Comparison of ENCODE assay signal across 8 mouse cellular contexts in the genomic region with DNA sequence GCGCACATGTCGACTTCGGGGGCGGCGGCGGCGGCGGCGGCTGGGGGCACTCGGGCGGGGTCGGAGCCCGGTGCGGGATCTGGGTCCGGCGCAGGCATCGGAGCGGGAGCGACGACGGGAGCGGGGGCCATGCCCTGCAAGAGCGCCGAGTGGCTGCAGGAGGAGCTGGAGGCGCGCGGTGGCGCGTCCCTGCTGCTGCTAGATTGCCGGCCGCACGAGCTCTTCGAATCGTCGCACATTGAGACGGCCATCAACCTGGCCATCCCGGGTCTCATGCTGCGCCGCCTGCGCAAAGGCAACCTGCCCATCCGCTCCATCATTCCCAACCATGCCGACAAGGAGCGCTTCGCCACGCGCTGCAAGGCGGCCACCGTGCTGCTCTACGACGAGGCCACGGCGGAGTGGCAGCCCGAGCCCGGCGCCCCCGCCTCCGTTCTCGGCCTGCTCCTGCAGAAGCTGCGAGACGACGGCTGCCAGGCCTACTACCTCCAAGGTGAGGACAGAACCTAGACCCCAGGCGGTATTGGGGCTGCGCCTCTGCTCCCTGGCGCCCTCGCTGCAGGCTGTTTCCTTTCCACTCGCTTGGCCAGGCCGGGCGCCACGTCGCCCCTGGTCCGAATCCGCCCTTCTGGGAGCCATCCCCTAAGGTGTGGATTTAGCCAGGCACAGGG. TPM values are rescaled to one million over a fixed set of nuclear protein-coding genes. Genes with fewer than 3 reads are reported as not detected.
DNase-seq lines count a peak whose midpoint lies in the region; ATAC-seq and TF ChIP-seq lines count a peak whose summit lies in the region.

No protein-coding gene starts in this region.

- H3K9me3 ChIP-seq in kidney, embryonic 15.5 days (replicated peaks): no peaks in the 10 kb centered on the region
- no peaks in the 10 kb centered on the region for H3K9me3 ChIP-seq in lung, postnatal 0 days (ENCODE audit: low read length)

- H3K4me2 ChIP-seq in kidney, embryonic 15.5 days: peak overlapping the region; percentile 98
- H3K4me2 ChIP-seq in lung, postnatal 0 days (replicated peaks; ENCODE audit: low read depth, low read length): peak overlapping the region; percentile 86

- peak overlapping the region; percentile 99 for H3K27ac ChIP-seq in kidney, embryonic 15.5 days
- peak overlapping the region; percentile 98 for H3K27ac ChIP-seq in lung, postnatal 0 days (ENCODE audit: low read length)

- ATAC-seq in kidney, embryonic 15.5 days (replicated peaks; ENCODE audit: low FRiP score): peak; percentile 19
- ATAC-seq in lung, postnatal 0 days: peak; percentile 16

- H3K9ac ChIP-seq in kidney, embryonic 15.5 days: peak overlapping the region; percentile 96
- peak overlapping the region; percentile 82 for H3K9ac ChIP-seq in lung, postnatal 0 days (replicated peaks; ENCODE audit: low read depth)

- no peaks in the 10 kb centered on the region for H3K27me3 ChIP-seq in kidney, embryonic 15.5 days
- H3K27me3 ChIP-seq in lung, postnatal 0 days (replicated peaks; ENCODE audit: insufficient read depth, low read length): no peaks in the 10 kb centered on the region

- TF ChIP-seq EP300 in lung, postnatal 0 days (IDR thresholded peaks at IDR 0.05): no peak

- H3K4me1 ChIP-seq in kidney, embryonic 15.5 days: peaks cover 59% of the 10 kb centered on the region
- peaks cover 22% of the 10 kb centered on the region for H3K4me1 ChIP-seq in lung, postnatal 0 days (ENCODE audit: insufficient read depth, low read depth, low read length)

- peak; percentile 62 for TF ChIP-seq CTCF in lung, postnatal 0 days (IDR thresholded peaks at IDR 0.05)

- peak; percentile 67 to 68 for DNase-seq in right cerebral cortex, postnatal 10 days (ENCODE audit: low spot score in 2 of 2)
- DNase-seq in right cerebral cortex, postnatal 36 days (ENCODE audit: low spot score in 2 of 2): no peak
- DNase-seq in cerebellum, adult 9-10 months: peak; percentile 74
- peak; percentile 63 for DNase-seq in gastrocnemius, postnatal 14 days
- peak; percentile 84 for DNase-seq in lung, postnatal 0 days (ENCODE audit: low spot score)
- DNase-seq in retina, postnatal 7 days (ENCODE audit: low read depth, low spot score): peak; percentile 52
- DNase-seq in yolk sac, embryonic 10.5 days (ENCODE audit: low spot score): peak; percentile 66

- H3K4me3 ChIP-seq in kidney, embryonic 15.5 days (replicated peaks): peak overlapping the region; percentile 98
- H3K4me3 ChIP-seq in lung, postnatal 0 days (ENCODE audit: low read depth, low read length): peak overlapping the region; percentile 83

- intact Hi-C loops in gastrocnemius, postnatal 14 days (cut with DNase I; ENCODE audit: low total_unique reads): no loop called here

- WGBS in kidney, embryonic 15.5 days: under 1% methylated on average over 53 of the region's 72 CpGs
- WGBS in lung, postnatal 0 days: 2% methylated on average over 48 of the region's 72 CpGs

- peaks cover 24% of the 10 kb centered on the region for H3K36me3 ChIP-seq in kidney, embryonic 15.5 days
- peaks cover 5% of the 10 kb centered on the region; the same call in 1 of the 2 replicates for H3K36me3 ChIP-seq in lung, postnatal 0 days (ENCODE audit: insufficient read depth, low read length)

RNA-seq across cellular contexts. Expression of gene Dusp7, which starts 0.5 kb away (rescaled TPM):
- 10 to 100 TPM; 13.9 to 17.6 TPM for total RNA-seq in gastrocnemius, postnatal 14 days (2021)
- 15.6 and 17.7 TPM in 2 replicates for polyA plus RNA-seq in kidney, embryonic 15.5 days (2015; fragmentation: Nextera tagmentation; extraction: Ambion mirVana)
- 25.7 and 27.8 TPM in 2 replicates for polyA plus RNA-seq in lung, postnatal 0 days (2015; fragmentation: Nextera tagmentation; extraction: Ambion mirVana)

Comparison
In these comparisons a context has a peak if more than half of its experiments do, and no peak if none do; other contexts are left out.
1. DNase-seq: peak in right cerebral cortex, postnatal 10 days (2 of 2), cerebellum, adult 9-10 months (single experiment), gastrocnemius, postnatal 14 days (single experiment), lung, postnatal 0 days (single experiment), retina, postnatal 7 days (single experiment) and yolk sac, embryonic 10.5 days (single experiment); none in right cerebral cortex, postnatal 36 days (0 of 2).